Mouse (Mus musculus) testis, postnatal 10 days (tissue): ENCODE measurements around the gene Apoe.
"Not testable (repeated sequence)": the region's sequence is repeated elsewhere in the genome, so short reads cannot be mapped to it uniquely, and the experiment has no call there.

Source experiments
- DNase-seq: peaks from one replicate; pipeline ENCODE4 v3.0.0; 2021; ENCODE audit warnings: low spot score

Gene Apoe

DNA sequence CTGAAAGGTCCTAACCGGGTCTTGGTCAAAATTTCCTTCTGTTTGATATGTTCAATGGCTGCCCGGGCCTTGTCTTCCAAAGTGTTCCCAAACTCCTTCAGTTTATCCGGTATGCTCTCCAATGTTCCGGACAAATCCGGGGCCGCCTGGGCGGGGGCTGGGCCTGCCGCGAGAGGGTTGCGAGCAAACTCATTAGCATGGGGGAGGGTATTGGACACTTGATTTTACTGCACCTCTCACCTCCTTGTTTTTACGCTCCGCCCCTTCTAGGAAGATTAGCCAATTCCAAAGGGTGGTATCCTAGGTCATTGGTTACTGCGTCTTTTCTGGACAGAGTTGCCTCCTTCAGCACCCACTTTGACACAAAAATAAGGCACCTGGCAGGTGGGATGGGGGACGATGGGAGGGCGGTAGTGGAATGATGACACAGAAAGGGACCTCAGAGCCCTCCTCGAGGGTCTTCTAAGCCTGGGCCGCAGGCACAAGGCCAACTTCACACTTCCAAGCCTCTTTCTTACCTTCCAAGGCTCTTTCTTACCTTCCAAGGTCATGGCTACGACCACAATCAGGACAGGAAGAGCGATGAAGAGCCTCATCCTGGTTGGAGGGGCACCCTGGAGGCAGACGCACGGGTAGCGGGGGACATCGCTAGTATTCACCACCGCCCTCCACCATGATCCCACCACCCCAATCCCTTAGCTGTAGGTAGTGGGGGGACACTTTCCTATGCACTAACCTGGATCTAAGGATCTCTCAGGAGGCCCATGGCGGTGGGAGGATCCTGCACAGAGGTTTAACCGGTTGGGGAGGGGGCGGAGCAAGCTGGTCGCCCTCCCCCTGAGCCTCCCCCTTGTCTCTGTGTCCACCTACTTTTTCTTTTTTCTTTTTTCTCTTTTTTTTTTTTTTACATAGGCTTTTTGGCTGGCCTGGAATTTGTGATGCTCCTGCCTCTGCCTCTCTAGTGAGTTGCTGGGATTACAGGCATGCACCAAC lies 6.8 kb downstream of the Apoe start, which contains the start of gene Apoc1:
Apoc1 (minus strand) TSS at position 788 of the 993 bp plus-strand sequence.
- DNase-seq: no peak

GRCm38 (mm10) chr7:19691434-19691833 lies 7.6 kb downstream of the Apoe start:
- DNase-seq: no peak

DNA sequence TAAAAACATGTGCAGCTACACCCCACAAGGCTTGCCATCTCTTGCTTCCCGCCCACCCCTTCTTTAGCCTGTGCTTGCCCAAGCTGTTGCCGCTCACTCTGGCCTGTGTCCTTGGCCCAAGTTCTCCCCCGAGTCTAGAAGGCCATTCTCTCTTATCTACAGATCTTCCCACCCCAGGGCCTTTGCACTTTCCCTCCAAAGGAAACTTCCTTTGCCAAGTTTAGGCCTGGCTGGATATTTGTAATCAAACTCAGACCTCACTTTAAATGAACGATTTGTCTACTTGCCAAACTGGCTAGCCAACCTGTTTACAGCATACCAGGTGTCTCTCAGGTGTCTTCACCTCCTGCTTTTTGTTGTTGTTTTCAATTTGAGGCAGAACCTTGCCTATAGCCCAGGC lies 8.1 kb downstream of the Apoe start:
- DNase-seq: no peak

- DNase-seq: no peak
These were observed 10.4 kb downstream of the Apoe start for GRCm38 (mm10) chr7:19688611-19689010.

DNA sequence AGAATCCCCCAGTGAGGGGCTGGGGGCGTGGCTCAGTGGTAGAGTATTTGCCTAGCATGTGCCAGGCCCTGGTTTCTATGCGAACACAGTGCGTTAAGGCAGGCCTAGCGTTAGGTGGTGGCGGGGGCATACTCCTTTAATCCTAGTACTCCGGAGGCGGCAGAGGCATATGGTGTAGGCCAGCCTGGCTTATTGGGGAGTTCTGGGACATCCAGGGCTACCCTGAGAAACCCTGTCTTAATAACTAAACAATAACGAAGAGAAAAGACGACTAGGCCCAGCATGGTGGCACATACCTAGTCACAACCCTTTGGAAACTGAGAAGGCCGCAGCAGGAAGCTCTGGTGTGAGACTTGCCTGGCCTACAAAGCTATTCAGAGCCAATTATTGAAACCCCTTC lies 10.9 kb downstream of the Apoe start:
- DNase-seq: no peak

DNA sequence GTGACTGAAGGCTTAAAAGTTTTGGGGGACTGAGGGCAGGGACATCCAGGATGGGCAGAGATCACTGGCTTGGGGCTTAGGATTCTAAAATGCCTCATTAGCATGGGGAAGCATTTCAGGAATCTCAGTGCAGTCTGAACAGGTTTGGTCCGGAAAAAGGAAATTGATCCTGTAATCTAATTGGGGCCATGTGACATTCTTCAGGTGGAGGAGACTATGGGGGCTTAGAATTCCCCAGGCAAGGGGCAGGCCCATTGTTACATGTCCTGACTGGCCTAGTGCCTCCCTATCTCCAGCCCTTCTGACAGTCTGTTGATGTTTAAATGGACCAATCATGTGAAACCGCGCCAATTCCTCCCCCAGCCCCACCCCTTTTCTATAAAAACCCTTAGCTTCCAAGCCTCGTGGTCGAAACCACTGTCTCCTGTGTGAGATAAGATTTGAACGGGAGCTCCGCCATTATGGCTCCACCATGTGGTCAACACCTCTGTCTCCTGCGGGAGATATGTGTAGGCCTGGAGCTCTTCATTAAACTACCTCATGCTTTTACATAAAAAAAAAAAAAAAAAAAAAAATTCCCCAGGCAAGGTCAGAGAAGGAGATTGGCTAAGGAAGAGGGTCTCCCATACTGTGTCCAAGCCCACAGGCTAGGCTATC lies 11.9 kb downstream of the Apoe start:
- not testable (repeated sequence) for DNase-seq

- DNase-seq: no peak
These were observed 12.5 kb downstream of the Apoe start for GRCm38 (mm10) chr7:19686521-19686920.

GRCm38 (mm10) chr7:19685374-19685773 lies 13.6 kb downstream of the Apoe start:
- no peak for DNase-seq

DNA sequence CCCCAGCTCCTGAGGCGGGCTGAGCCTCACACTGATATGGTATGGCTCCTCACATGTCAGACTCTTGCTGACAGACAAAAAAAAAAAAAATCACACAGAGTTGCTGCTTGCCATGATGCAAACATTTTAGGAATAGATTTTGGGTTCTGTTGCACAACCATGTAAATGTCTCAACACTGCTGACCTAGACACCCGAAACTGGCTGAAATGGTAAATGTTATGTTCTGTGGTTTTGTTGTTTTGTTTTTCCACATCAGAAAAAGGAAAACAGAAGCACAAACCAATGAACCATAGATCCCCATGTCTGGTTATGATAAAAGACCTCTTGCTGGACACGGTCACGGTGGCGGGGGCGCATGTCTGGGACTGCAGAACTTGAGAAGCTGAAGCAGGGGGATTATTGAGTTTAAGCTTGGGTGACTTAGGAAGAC lies 15.2 kb downstream of the Apoe start:
- no peak for DNase-seq

GRCm38 (mm10) chr7:19682979-19683378 lies 16.0 kb downstream of the Apoe start:
- DNase-seq: no peak

DNA sequence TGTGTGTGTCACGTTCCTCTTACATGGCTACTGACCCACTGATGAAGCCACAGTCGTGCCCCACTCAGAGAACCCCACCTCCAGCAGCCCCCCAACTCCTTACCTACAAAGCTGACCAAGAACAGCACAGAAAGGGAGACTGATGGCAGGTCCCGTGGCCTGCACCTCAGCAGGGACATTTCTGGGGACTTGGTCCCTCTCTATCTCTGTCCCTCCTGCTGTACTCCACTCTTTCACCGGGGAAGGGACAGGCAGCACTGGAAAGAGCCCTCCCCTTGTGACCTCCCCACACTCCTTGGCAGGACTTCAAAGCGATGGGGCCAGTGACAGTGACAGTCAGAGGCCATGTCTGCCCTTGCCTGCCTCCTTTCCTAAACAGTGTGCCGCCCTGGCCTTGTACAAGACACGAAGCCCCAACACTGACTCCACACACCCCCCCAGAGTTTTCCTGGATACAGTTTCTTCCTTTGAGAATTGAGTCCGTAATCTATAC lies 17.7 kb downstream of the Apoe start, which contains the start of the genes Gm44805 and Apoc4:
Gm44805 (minus strand) TSS at position 222 of the 493 bp plus-strand sequence.
Apoc4 (minus strand) TSS at position 278 of the 493 bp plus-strand sequence.
- no peak for DNase-seq

DNA sequence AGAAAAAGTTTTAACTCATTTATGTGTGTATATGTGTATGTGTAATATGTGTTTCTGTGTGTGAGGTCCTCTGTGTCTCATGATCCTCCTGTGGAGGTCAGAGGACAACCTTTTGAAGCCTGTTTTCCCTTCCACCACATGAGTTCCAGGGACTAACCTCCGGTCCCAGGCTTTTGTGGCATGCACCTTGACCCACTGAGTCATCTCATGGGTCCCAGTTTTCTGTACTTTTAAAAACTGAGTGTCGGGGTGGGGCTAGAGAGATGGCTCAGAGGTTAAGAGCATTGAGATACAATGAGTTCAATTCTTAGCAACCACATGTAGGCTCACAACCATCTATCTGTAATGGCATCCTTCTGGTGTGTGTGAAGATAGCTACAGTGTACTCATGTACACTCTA lies 18.3 kb downstream of the Apoe start:
- DNase-seq: no peak

DNA sequence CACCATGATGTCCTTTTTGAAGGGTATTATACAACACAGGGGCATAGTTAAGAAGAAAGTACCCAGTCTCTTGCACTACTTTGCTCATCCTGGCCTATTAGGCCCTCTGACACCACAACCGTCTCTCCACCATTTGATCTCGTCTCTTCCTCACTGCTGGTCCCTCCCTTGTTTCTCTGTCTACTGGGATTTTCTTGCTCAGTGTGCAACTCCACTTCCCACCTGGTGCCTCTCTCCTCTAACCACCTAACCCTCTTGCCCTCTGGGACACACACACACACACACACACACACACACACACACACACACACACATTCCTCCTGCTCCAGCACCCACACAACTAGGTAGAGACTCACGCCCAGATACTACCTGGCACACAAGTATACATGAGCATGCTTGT lies 20.1 kb downstream of the Apoe start:
- DNase-seq: no peak

DNA sequence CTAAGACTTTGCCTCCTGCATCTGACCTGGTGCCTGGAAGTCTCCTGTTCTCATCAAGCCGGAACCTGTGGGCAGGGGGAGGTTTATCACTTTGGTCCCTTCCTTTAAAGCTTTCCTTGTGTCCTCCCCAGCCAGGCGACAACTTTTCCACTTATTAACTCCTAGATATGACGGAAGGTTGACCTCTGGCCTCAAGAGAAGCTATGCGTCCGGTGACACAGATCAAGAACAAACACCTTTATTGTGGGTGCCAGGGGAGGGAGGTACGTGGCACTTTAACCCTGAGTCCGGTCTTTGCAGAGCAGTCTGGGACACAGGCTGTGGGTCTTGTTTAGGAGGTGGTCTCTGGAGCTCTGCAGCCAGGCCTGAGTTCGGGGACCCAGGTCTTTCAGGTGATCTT lies 21.1 kb downstream of the Apoe start, which contains the start of gene Apoc2:
Apoc2 (minus strand) TSS at position 70 of the 400 bp plus-strand sequence.
- DNase-seq: no peak

- no peak for DNase-seq
These were observed 22.3 kb downstream of the Apoe start for GRCm38 (mm10) chr7:19676662-19677061.

GRCm38 (mm10) chr7:19675824-19676223 lies 23.2 kb downstream of the Apoe start:
- DNase-seq: no peak

GRCm38 (mm10) chr7:19673083-19673699 lies 25.8 kb downstream of the Apoe start:
- no peak for DNase-seq

GRCm38 (mm10) chr7:19671511-19671910 lies 27.5 kb downstream of the Apoe start:
- no peak for DNase-seq

DNA sequence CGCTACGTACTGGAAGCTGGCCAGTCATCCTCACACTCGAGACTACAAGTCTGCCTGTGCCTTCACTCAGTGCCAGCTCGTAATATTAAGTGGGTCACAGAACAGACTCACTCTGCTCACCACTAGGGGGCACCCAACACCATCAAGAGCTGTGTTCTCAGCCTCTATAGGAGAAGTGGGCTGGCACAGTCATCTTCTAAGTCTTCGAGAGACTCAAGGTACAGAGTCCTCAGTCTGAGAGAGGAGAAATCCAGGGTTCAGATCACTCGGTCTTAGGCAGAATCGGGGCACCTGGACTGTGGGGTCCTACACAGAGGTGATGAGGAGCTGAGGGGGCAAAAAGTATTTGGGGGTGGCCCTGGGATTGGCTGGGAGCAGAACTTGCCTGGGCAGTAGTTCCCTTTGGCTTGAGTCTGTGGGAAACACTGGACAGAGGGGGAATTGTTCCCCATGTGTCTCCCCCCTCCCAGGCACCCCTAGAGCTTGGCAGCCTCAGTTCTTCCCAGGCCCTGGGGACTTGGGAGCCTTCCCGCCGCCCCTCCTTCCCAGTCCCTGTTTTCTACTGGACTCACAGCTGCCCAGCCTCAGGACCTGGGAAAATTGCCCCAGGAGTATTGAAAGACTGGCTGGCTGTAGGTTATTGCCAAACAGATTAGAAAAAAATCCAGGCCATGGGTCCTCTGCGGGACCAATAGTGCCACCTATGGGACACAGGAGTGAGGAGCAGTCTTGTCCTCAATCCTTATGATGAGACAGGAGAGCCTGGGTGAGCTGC lies 29.9 kb downstream of the Apoe start:
- DNase-seq: peak; percentile 94

- no peak for DNase-seq
These were observed 31.6 kb downstream of the Apoe start for GRCm38 (mm10) chr7:19667434-19667833.

DNA sequence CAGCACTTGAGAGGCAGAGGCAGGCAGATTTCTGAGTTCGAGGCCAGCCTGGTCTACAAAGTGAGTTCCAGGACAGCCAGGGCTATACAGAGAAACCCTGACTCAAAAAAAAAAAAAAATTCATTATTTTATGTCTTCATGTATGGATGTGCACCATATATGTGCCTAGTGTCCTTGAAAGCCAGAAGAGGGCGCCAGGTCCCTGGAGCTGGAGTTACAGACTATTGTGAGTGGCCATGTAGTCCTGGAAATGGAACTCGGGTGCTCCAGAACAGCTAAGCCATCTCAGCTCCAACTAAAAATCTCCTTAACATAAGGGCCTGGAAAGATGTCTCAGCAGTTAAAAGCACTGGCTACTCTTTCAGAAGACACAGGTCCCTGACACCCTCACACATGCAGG lies 32.2 kb downstream of the Apoe start:
- DNase-seq: no peak
